Mouse (Mus musculus): ENCODE results near the gene Mgat3.
A peak's percentile ranks its signal among the peaks of the same experiment; 100 is the strongest.

Mgat3 gene

GRCm38 (mm10) chr15:80173001-80173771 is at the start of gene Mgat3:
TSS of gene Mgat3 (plus strand) at chr15:80173721.
- DNase-seq (ENCODE audit: low read depth, low spot score), result peak; percentile 46

- no peak for DNase-seq (ENCODE audit: low read depth, low spot score)
These were observed 48.9 kb upstream of the Mgat3 start for GRCm38 (mm10) chr15:80124651-80125050.

GRCm38 (mm10) chr15:80127191-80127590 is 46.3 kb upstream of the Mgat3 start:
- DNase-seq (ENCODE audit: low read depth, low spot score), result no peak

- DNase-seq (ENCODE audit: low read depth, low spot score), result no peak
These were observed 43.5 kb upstream of the Mgat3 start for GRCm38 (mm10) chr15:80129982-80130381.

GRCm38 (mm10) chr15:80130689-80131088 is 42.8 kb upstream of the Mgat3 start:
- no peak for DNase-seq (ENCODE audit: low read depth, low spot score)

- DNase-seq (ENCODE audit: low read depth, low spot score), result no peak
These were observed 42.1 kb upstream of the Mgat3 start for GRCm38 (mm10) chr15:80131421-80131820.

GRCm38 (mm10) chr15:80132452-80132851 is 41.1 kb upstream of the Mgat3 start:
- DNase-seq (ENCODE audit: low read depth, low spot score), result no peak

GRCm38 (mm10) chr15:80132993-80133586 is 40.4 kb upstream of the Mgat3 start, which contains the start of gene Tab1:
TSS of gene Tab1 (plus strand) at chr15:80133127.
- peak; percentile 94 for DNase-seq (ENCODE audit: low read depth, low spot score)

- DNase-seq (ENCODE audit: low read depth, low spot score), result no peak
These were observed 39.7 kb upstream of the Mgat3 start for GRCm38 (mm10) chr15:80133682-80134449.

GRCm38 (mm10) chr15:80134450-80134847 is 39.1 kb upstream of the Mgat3 start:
- no peak for DNase-seq (ENCODE audit: low read depth, low spot score)

GRCm38 (mm10) chr15:80135499-80135898 is 38.0 kb upstream of the Mgat3 start:
- no peak for DNase-seq (ENCODE audit: low read depth, low spot score)

- no peak for DNase-seq (ENCODE audit: low read depth, low spot score)
These were observed 36.9 kb upstream of the Mgat3 start for GRCm38 (mm10) chr15:80136645-80137044.

GRCm38 (mm10) chr15:80137945-80138791 is 35.4 kb upstream of the Mgat3 start:
- DNase-seq (ENCODE audit: low read depth, low spot score), result no peak

- DNase-seq (ENCODE audit: low read depth, low spot score), result no peak
These were observed 33.2 kb upstream of the Mgat3 start for GRCm38 (mm10) chr15:80140302-80140701.

GRCm38 (mm10) chr15:80140878-80141277 is 32.6 kb upstream of the Mgat3 start:
- no peak for DNase-seq (ENCODE audit: low read depth, low spot score)

GRCm38 (mm10) chr15:80142130-80142529 is 31.4 kb upstream of the Mgat3 start:
- DNase-seq (ENCODE audit: low read depth, low spot score), result no peak

GRCm38 (mm10) chr15:80143760-80144159 is 29.8 kb upstream of the Mgat3 start:
- DNase-seq (ENCODE audit: low read depth, low spot score), result no peak

- DNase-seq (ENCODE audit: low read depth, low spot score), result no peak
These were observed 28.1 kb upstream of the Mgat3 start for GRCm38 (mm10) chr15:80145397-80145796.

GRCm38 (mm10) chr15:80146153-80146552 is 27.4 kb upstream of the Mgat3 start:
- DNase-seq (ENCODE audit: low read depth, low spot score), result no peak

GRCm38 (mm10) chr15:80147090-80147489 is 26.4 kb upstream of the Mgat3 start:
- DNase-seq (ENCODE audit: low read depth, low spot score), result no peak

GRCm38 (mm10) chr15:80147511-80147910 is 26.0 kb upstream of the Mgat3 start:
- DNase-seq (ENCODE audit: low read depth, low spot score), result no peak
